Mouse (Mus musculus) G1E (cell line): Measurements from ENCODE around the gene Iqgap1. TPM values are rescaled to one million over a fixed set of nuclear protein-coding genes. Genes with fewer than 3 reads are reported as not detected.

Experiments
- ATAC-seq: 2 replicates; pipeline ENCODE4 v1.8.0; 2016; ENCODE audit warnings: mild to moderate bottlenecking; ENCODE audit not compliant: insufficient number of reproducible peaks, poor library complexity, low FRiP score, severe bottlenecking; ENCODE audit errors: extremely low read depth
- DNase-seq: peaks from one replicate; pipeline ENCODE4 v3.0.0; 2012; ENCODE audit warnings: low spot score
- H3K27me3 ChIP-seq: 2 replicates; pipeline ENCODE4 v1.6.1; 2012; ENCODE audit warnings: mild to moderate bottlenecking, low read length, inconsistent platforms; ENCODE audit not compliant: insufficient read depth
- H3K36me3 ChIP-seq: replicated peaks from 2 replicates; pipeline ENCODE3; 2012; ENCODE audit warnings: mild to moderate bottlenecking, inconsistent platforms
- H3K4me1 ChIP-seq: 2 replicates; pipeline ENCODE4 v1.6.1; 2012; ENCODE audit warnings: low read depth, low read length, inconsistent platforms, mixed read lengths; ENCODE audit not compliant: insufficient read depth
- H3K4me3 ChIP-seq: 2 replicates; pipeline ENCODE4 v1.5.1; 2012; ENCODE audit warnings: low read depth, mild to moderate bottlenecking, inconsistent platforms, low read length, moderate library complexity, mixed read lengths
- H3K9me3 ChIP-seq: replicated peaks from 2 replicates; pipeline ENCODE4 v1.6.1; 2012; ENCODE audit warnings: inconsistent platforms
- CTCF ChIP-seq: IDR thresholded peaks from 2 replicates; pipeline ENCODE4 v1.5.1; 2012; ENCODE audit warnings: low read depth, low read length, inconsistent platforms, mixed read lengths
- GATA1 ChIP-seq: IDR thresholded peaks from 2 replicates; pipeline ENCODE4 v1.6.1; 2012; ENCODE audit warnings: borderline replicate concordance, low read length, inconsistent platforms, mixed read lengths
- GATA2 ChIP-seq: IDR thresholded peaks from 2 replicates; pipeline ENCODE4 v1.6.1; 2012; ENCODE audit warnings: low read depth, low read length, inconsistent platforms, borderline replicate concordance
- POLR2AphosphoS5 ChIP-seq: IDR thresholded peaks from 2 replicates; pipeline ENCODE4 v1.6.1; 2012; ENCODE audit warnings: low read depth, low read length, inconsistent platforms; ENCODE audit not compliant: insufficient replicate concordance
- TAL1 ChIP-seq: conservative IDR thresholded peaks from 2 replicates; pipeline ENCODE4 v1.6.1; 2012; ENCODE audit warnings: low read depth, low read length, inconsistent platforms, mixed read lengths
- polyA plus RNA-seq: library from polyadenylated mRNA; stranded (reverse); fragments of >175 nt; gene quantifications from 2 replicates; pipeline ENCODE4 v1.2.3, GENCODE M21; 2012
- total RNA-seq, 2 experiments: library from RNA; stranded (forward) in 1 of 2; stranded (reverse) in 1 of 2; fragments of 200-1000 nt in 1 of 2; fragments of >200 nt in 1 of 2; fragmentation: Nextera tagmentation in 1 of 2; gene quantifications; 2 replicates each; pipeline ENCODE4 v1.2.3; 2014 to 2017

Gene Iqgap1
- total and polyA plus RNA-seq, 3 experiments, result 22.0 to 179 (median 174) TPM

GRCm38 (mm10) chr7:80736199-80736598 lies 89.6 kb downstream of the Iqgap1 start:
- no peak for TF ChIP-seq TAL1
- H3K4me1 ChIP-seq, result peaks cover 4% of the 10 kb centered on the region
- H3K9me3 ChIP-seq, result no peaks in the 10 kb centered on the region
- H3K4me3 ChIP-seq, result no peak overlapping the region
- peaks cover 99% of the 10 kb centered on the region for H3K36me3 ChIP-seq
- no peak for ATAC-seq
- DNase-seq, result no peak
- no peaks in the 10 kb centered on the region for H3K27me3 ChIP-seq

GRCm38 (mm10) chr7:80732986-80733385 lies 92.8 kb downstream of the Iqgap1 start:
- H3K4me1 ChIP-seq, result peaks cover 19% of the 10 kb centered on the region
- DNase-seq (no peak), ATAC-seq (no peak)
- H3K27me3 ChIP-seq, result no peaks in the 10 kb centered on the region
- H3K9me3 ChIP-seq, result no peaks in the 10 kb centered on the region
- TF ChIP-seq CTCF, result no peak
- no peak for TF ChIP-seq GATA2
- TF ChIP-seq GATA1, result no peak
- TF ChIP-seq TAL1, result no peak
- TF ChIP-seq POLR2AphosphoS5, result no peak
- H3K36me3 ChIP-seq, result peaks cover 99% of the 10 kb centered on the region
- H3K4me3 ChIP-seq, result no peak overlapping the region

- H3K4me3 ChIP-seq, result no peak overlapping the region
- ATAC-seq, result no peak
- no peaks in the 10 kb centered on the region for H3K27me3 ChIP-seq
- DNase-seq, result peak; percentile 51
- TF ChIP-seq TAL1, result no peak
- TF ChIP-seq CTCF, result peak; percentile 96
- H3K9me3 ChIP-seq, result no peaks in the 10 kb centered on the region
- H3K4me1 ChIP-seq, result peaks cover 16% of the 10 kb centered on the region
- peaks cover 100% of the 10 kb centered on the region for H3K36me3 ChIP-seq
These were observed 96.1 kb downstream of the Iqgap1 start for GRCm38 (mm10) chr7:80729662-80730061.

- no peak for ATAC-seq
- H3K36me3 ChIP-seq, result peaks cover 97% of the 10 kb centered on the region
These were observed 104.7 kb downstream of the Iqgap1 start for GRCm38 (mm10) chr7:80721041-80721440.

GRCm38 (mm10) chr7:80719582-80719981 lies 106.2 kb downstream of the Iqgap1 start:
- Histone ChIP-seq H3K9me3 (no peaks in the 10 kb centered on the region), H3K4me3 (no peak overlapping the region), H3K36me3 (peaks cover 96% of the 10 kb centered on the region), H3K4me1 (peaks cover 7% of the 10 kb centered on the region), H3K27me3 (no peaks in the 10 kb centered on the region)
- no peak for TF ChIP-seq GATA1
- TF ChIP-seq POLR2AphosphoS5, result no peak
- no peak for TF ChIP-seq TAL1
- TF ChIP-seq CTCF, result no peak
- no peak for TF ChIP-seq GATA2
- DNase-seq, result no peak
- no peak for ATAC-seq

More at GRCm38 (mm10) chr7:80721041-80721440, 104.7 kb downstream of the Iqgap1 start:
- H3K9me3 ChIP-seq, result no peaks in the 10 kb centered on the region
- no peak for DNase-seq
- no peaks in the 10 kb centered on the region for H3K4me1 ChIP-seq
- H3K27me3 ChIP-seq, result no peaks in the 10 kb centered on the region
- H3K4me3 ChIP-seq, result no peak overlapping the region
- TF ChIP-seq GATA2, result no peak
- TF ChIP-seq POLR2AphosphoS5, result no peak
- no peak for TF ChIP-seq TAL1
- TF ChIP-seq CTCF, result no peak
- no peak for TF ChIP-seq GATA1

GRCm38 (mm10) chr7:80719038-80719437 lies 106.7 kb downstream of the Iqgap1 start:
- Histone ChIP-seq H3K4me3 (no peak overlapping the region), H3K36me3 (peaks cover 96% of the 10 kb centered on the region), H3K9me3 (no peaks in the 10 kb centered on the region), H3K27me3 (no peaks in the 10 kb centered on the region), H3K4me1 (peaks cover 7% of the 10 kb centered on the region)
- no peak for ATAC-seq
- DNase-seq, result no peak
- TF ChIP-seq CTCF, result no peak
- no peak for TF ChIP-seq GATA1
- TF ChIP-seq TAL1, result no peak
- TF ChIP-seq GATA2, result no peak
- no peak for TF ChIP-seq POLR2AphosphoS5

- Histone ChIP-seq H3K9me3 (no peaks in the 10 kb centered on the region), H3K4me1 (peaks cover 7% of the 10 kb centered on the region), H3K36me3 (peaks cover 96% of the 10 kb centered on the region), H3K27me3 (no peaks in the 10 kb centered on the region), H3K4me3 (no peak overlapping the region)
- DNase-seq, result no peak
- ATAC-seq, result no peak
- TF ChIP-seq POLR2AphosphoS5 (no peak), TAL1 (no peak), CTCF (no peak), GATA1 (no peak), GATA2 (no peak)
These were observed 107.3 kb downstream of the Iqgap1 start for GRCm38 (mm10) chr7:80718471-80718870.
